Mouse (Mus musculus) urinary bladder, postnatal 10 days (tissue): Measurements from ENCODE around the gene Nanog.
"Not testable (repeated sequence)": the region's sequence is repeated elsewhere in the genome, so short reads cannot be mapped to it uniquely, and the experiment has no call there.

Experiments used
- DNase-seq: peaks from one replicate; pipeline ENCODE4 v3.0.0; 2022; ENCODE audit warnings: low spot score

Gene Nanog

GRCm38 (mm10) chr6:122707036-122707800, at the start of gene Nanog:
Gene Nanog, plus strand, starts transcription at chr6:122707489.
- DNase-seq: no peak

- no peak for DNase-seq
These were observed 49.7 kb upstream of the Nanog start for GRCm38 (mm10) chr6:122657630-122658029.

GRCm38 (mm10) chr6:122659567-122659966, 47.7 kb upstream of the Nanog start:
- no peak for DNase-seq

GRCm38 (mm10) chr6:122660601-122661379, 46.5 kb upstream of the Nanog start:
- DNase-seq: no peak

- DNase-seq: no peak
These were observed 44.6 kb upstream of the Nanog start for GRCm38 (mm10) chr6:122662551-122663264.

- DNase-seq: no peak
These were observed 43.6 kb upstream of the Nanog start for GRCm38 (mm10) chr6:122663596-122664206.

- DNase-seq: no peak
These were observed 41.4 kb upstream of the Nanog start for GRCm38 (mm10) chr6:122665866-122666265.

- DNase-seq: no peak
These were observed 39.6 kb upstream of the Nanog start for GRCm38 (mm10) chr6:122667715-122668114.

- DNase-seq: no peak
These were observed 38.5 kb upstream of the Nanog start for GRCm38 (mm10) chr6:122668823-122669222.

GRCm38 (mm10) chr6:122669406-122670200, 37.7 kb upstream of the Nanog start:
- peak; percentile 78 for DNase-seq

GRCm38 (mm10) chr6:122670201-122670551, 37.1 kb upstream of the Nanog start:
- no peak for DNase-seq

GRCm38 (mm10) chr6:122670841-122671240, 36.4 kb upstream of the Nanog start:
- DNase-seq: no peak

GRCm38 (mm10) chr6:122672746-122673145, 34.5 kb upstream of the Nanog start:
- DNase-seq: no peak

GRCm38 (mm10) chr6:122682646-122683045, 24.6 kb upstream of the Nanog start:
- no peak for DNase-seq

GRCm38 (mm10) chr6:122686709-122687108, 20.6 kb upstream of the Nanog start:
- DNase-seq: no peak

- DNase-seq: no peak
These were observed 17.8 kb upstream of the Nanog start for GRCm38 (mm10) chr6:122689411-122690055.

- no peak for DNase-seq
These were observed 17.2 kb upstream of the Nanog start for GRCm38 (mm10) chr6:122690082-122690481.

GRCm38 (mm10) chr6:122695398-122695797, 11.9 kb upstream of the Nanog start:
- no peak for DNase-seq

- DNase-seq: not testable (repeated sequence)
These were observed 7.7 kb upstream of the Nanog start for GRCm38 (mm10) chr6:122699628-122700027.

GRCm38 (mm10) chr6:122701816-122702215, 5.5 kb upstream of the Nanog start:
- DNase-seq: no peak
